7 mouse cellular contexts compared by ENCODE assay signal in the genomic region with DNA sequence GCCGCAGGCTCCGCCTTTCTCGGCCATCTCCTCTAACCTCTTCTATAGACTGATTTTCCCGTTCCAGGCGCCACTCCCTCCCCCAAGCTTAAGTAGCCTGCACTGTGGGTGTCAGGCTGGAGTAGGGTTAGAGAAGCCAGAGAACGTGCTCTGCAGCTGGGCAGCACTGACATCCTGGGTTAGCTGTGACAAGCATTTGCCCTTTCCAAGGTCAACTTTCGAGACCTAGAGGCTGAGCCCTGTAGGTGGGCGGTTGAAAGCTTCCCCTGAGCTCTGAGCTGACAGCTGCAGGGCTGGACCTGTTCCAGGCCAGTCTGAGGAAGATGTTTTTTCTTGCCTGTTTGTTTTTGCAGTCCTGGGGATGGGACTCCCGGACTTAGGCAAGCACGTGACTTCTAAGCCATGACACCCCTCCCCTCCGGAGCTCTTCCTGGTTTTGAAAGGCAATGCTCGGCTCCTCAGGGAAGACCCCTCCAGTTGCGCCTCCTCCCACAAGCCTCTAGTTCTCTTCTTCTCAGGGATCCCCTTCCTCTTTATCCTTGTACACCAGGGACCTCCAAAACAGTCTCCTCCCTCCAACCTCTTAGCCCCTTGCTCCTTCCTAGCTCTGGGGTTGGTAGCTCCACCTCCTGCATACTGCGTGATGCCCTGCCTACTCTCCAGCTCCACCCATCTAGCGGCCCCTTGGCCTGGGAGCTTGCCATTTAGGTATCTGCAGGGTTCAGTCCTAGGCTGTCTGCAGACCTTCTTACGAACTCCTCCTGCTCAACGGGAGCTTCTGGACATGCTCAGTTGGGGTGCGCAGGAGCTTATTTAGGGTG. TPM values are rescaled to one million over a fixed set of nuclear protein-coding genes. Genes with fewer than 3 reads are reported as not detected.
DNase-seq lines count a peak whose midpoint lies in the region; ATAC-seq lines count a peak whose summit lies in the region.

No protein-coding gene starts in this region.

- no peaks in the 10 kb centered on the region for H3K36me3 ChIP-seq in intestine, embryonic 16.5 days (ENCODE audit: control insufficient read depth, insufficient read depth, low read length)
- no peaks in the 10 kb centered on the region for H3K36me3 ChIP-seq in liver, embryonic 15.5 days (replicated peaks)

- H3K4me3 ChIP-seq in intestine, embryonic 16.5 days (ENCODE audit: low read length), result peak overlapping the region; percentile 36
- H3K4me3 ChIP-seq in liver, embryonic 15.5 days (replicated peaks), result peak overlapping the region; percentile 22

- WGBS in intestine, embryonic 16.5 days, result 9% methylated on average over 18 of the region's 18 CpGs
- 11% methylated on average over 18 of the region's 18 CpGs for WGBS in liver, embryonic 15.5 days (ENCODE audit: insufficient replicate concordance)

- peak; percentile 88 for ATAC-seq in intestine, embryonic 16.5 days
- ATAC-seq in liver, embryonic 15.5 days (ENCODE audit: insufficient read depth), result peak; percentile 66

- peaks cover 7% of the 10 kb centered on the region for H3K4me1 ChIP-seq in intestine, embryonic 16.5 days (ENCODE audit: control insufficient read depth, insufficient read depth, low read length)
- H3K4me1 ChIP-seq in liver, embryonic 15.5 days (replicated peaks), result peaks cover 10% of the 10 kb centered on the region; the same call in 1 of the 2 replicates

- H3K4me2 ChIP-seq in intestine, embryonic 16.5 days (ENCODE audit: low read depth, low read length), result peak overlapping the region; percentile 45
- H3K4me2 ChIP-seq in liver, embryonic 15.5 days, result peak overlapping the region; percentile 56

- H3K27me3 ChIP-seq in intestine, embryonic 16.5 days (replicated peaks; ENCODE audit: control insufficient read depth, insufficient read depth, low read length), result no peaks in the 10 kb centered on the region
- H3K27me3 ChIP-seq in liver, embryonic 15.5 days, result no peaks in the 10 kb centered on the region

- no peaks in the 10 kb centered on the region for H3K9me3 ChIP-seq in intestine, embryonic 16.5 days (ENCODE audit: control insufficient read depth, low read length)
- H3K9me3 ChIP-seq in liver, embryonic 15.5 days (replicated peaks), result no peaks in the 10 kb centered on the region

- H3K27ac ChIP-seq in intestine, embryonic 16.5 days (ENCODE audit: low read length), result peak overlapping the region; percentile 12; the same call in 1 of the 2 replicates
- H3K27ac ChIP-seq in liver, embryonic 15.5 days (replicated peaks), result no peak overlapping the region

- H3K9ac ChIP-seq in intestine, embryonic 16.5 days (ENCODE audit: low read depth, low read length), result peak overlapping the region; percentile 12; the same call in 1 of the 2 replicates
- H3K9ac ChIP-seq in liver, embryonic 15.5 days, result no peak overlapping the region

- DNase-seq in NIH3T3 (ENCODE audit: low read depth) (peak; percentile 18), adipocyte (ENCODE audit: low spot score) (no peak)
- peak; percentile 67 for DNase-seq in embryo, embryonic 10 days (ENCODE audit: low spot score)
- peak; percentile 53 for DNase-seq in heart, adult 18-20 months
- DNase-seq in naive thymus-derived CD4-positive, alpha-beta T cell, adult 2 months (ENCODE audit: low read depth), result peak; percentile 3

RNA-seq across cellular contexts. Expression of gene Drd5, which starts 47.7 kb away (rescaled TPM):
- not detected for total RNA-seq in heart, adult 18-20 months (2021)
- not detected in 2 replicates for polyA plus RNA-seq in intestine, embryonic 16.5 days (2015; fragmentation: Nextera tagmentation; extraction: Ambion mirVana)
- polyA plus RNA-seq in liver, embryonic 15.5 days (2015; fragmentation: Nextera tagmentation; extraction: Ambion mirVana), result not detected in 2 replicates
